Mouse (Mus musculus) liver, embryonic 14.5 days (tissue): ENCODE measurements at regions not wholly inside any gene's neighbourhood (a gene's known extent, or its start where the extent isn't known, plus 50 kb on each side); places are given as distances from the start of the nearest gene placed in this dataset.

Source experiments
- CTCF ChIP-seq: IDR thresholded peaks from 2 replicates; pipeline ENCODE4 v1.5.1; 2016; ENCODE audit warnings: antibody characterized with exemption, low read depth, control low read depth
- EP300 ChIP-seq: IDR thresholded peaks from 2 replicates; pipeline ENCODE4 v1.6.1; 2016; ENCODE audit warnings: antibody characterized with exemption, low read depth

DNA sequence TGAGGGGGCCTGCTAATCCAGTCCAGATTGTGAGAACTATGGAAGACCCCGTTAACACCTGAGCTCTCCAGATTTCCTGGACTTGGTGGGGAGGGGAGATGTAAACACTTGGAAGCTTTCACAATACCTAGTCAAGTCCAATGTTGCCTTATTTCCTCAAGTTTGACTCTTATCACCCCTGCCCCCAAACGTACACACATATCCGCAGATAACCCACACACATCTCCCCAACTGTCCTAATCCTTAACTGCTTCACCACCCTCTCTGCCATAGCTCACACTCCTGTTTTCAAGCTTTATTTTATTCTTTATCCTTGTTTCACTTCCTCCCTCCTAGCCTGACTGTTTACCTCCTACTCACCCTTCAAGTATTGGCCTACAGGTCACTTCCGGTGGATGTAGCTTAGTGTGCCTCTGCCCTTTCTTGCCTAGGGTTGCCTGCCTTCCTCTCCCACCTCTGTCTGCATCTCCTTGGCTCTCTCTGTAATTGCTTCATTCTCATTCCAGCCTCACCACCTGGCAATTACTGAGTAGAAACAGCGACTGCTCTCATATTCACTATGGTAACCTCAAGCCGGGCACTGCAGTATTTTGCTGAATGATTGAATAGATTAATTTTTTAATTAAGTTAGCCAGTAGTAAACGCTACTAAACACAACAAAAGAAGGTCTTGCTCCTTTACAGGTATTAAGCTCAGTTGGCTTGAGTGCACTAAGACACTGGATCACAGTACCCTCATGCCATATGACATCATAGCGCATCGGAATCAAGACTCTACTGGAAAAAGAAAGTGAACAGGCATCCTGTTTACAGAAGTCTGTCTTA, 125.3 kb upstream of the Cpeb2 start:
- no peak for TF ChIP-seq CTCF
- TF ChIP-seq EP300, result no peak
